Mouse (Mus musculus) cerebellum, postnatal 25 days (tissue): ENCODE data around the gene Uba52.
"Not testable (repeated sequence)": the region's sequence is repeated elsewhere in the genome, so short reads cannot be mapped to it uniquely, and the experiment has no call there.

Experiments
- DNase-seq, 2 experiments: peaks; one replicate each; pipeline ENCODE4 v3.0.0; 2021; ENCODE audit warnings: mixed read lengths in 2 of 2

Gene Uba52

DNA sequence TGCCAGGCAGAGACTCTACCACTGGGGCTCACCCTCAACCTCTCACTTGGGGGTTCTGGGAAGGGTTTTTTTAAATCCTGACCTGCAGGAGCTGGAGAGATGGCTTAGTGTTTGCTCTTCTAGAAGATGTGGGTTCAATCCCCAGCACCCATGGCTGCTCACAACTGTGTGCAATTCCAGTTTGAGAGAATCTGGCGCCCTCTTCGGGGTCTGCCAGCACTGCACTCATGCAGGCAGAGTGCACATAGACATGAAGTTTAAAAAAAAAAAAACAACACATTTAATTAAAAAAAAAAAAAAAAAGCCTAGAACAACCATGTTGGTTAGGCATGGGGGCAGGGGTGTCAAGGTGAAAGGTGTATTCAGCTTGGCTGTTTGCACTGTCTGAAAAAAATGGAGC is 19.7 kb upstream of the Uba52 start:
- no peak for DNase-seq

DNA sequence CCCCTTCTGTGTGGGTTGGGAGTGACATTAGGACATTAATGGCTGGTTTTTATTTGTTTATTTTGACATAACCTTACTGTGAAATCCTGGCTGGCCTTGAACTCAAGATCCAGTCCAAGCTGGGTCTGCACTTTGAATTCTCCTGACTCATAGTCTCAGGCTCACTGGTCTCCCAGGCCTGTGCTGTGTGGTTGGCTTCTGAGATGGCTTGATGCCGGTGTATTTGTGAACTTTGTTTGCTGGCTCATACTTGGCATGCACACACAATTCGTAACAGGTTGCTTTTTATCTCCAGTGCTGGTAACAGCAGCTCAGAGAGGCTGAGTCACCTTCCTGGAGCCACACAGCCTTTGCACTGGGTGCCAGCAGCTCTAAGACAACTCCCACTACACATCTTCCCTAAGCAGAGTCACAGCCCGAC is 19.1 kb upstream of the Uba52 start:
- no peak for DNase-seq

DNA sequence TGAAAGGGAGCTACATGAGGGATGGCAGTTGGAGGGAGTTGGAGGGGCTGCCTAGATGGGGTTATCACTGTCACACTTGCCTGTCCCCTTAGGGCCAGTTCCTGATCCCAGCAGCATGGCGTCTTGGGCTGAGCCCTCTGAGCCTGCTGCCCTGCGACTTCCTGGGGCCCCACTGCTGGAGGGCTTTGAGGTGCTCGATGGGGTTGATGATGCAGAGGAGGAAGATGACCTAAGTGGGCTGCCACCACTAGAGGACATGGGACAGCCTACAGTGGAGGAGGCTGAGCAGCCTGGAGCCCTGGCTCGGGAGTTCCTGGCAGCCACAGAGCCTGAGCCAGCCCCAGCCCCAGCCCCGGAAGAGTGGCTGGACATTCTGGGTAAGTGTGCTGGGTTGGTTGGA is 18.7 kb upstream of the Uba52 start:
- DNase-seq: no peak

DNA sequence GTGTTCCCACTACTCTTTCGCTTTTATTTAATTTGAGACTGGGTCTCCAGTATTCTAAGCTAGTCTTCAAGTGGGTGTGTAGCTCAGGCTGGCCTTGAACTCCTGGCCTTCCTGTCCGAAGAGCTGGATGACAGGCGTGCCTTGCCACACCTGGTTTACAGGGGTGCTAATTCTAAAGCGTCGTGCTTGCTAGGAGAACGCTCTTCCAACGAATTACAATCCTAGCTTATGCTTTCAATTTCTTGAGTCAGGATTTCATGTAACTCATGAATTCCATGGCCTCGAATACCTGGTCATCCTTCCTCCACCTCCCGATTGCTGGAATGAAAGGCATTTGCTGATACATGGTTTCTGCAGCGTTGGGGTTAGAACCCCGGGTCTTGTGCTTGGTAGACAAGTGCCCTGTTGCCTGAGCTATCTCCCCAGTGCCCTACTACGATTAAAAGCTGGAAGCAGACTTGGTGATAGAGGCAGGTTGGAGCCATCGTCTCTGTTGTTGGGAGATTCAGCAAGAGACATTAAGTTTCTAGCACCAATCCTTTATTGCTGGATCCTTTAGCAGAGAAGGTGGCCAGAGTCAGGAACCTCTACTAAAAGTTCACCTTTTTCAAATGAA is 17.7 kb upstream of the Uba52 start:
- no peak for DNase-seq

DNA sequence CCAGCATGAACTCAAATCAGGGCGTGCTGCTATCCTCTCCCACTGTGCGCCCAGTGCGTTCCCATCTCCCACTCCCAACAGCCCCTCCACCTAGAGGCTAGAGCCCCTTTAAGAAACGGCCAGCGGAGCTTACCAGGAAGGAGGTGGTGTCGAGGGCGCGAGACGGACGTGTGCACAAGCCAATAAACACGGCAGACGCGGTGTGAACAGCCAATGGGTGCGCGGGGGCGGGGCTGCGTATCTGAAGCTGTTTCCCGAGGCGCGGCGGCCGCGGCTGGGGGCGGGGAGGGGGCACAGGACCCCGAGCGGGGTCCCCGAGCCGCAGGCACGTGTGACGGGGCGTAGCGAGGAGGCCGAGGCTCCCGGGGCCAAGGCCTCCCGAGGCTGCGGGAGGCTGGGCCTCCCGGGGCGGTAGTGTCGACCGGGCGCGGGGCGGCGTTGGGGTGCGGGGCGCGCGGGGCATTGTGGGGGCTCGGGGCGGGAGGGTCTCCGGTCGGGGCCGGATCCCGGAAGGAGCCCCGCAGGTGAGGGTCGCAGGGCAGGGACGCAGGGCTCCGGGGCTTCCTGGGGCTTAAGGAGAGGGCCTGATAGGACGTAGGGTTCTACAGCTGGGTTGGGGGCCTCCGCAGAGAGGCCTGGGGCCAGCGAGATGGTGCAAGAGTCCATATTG is 17.0 kb upstream of the Uba52 start, which contains the start of the genes Fkbp8 and Kxd1:
Gene Fkbp8 (plus strand): TSS at position 213 of the 670 bp plus-strand sequence.
Gene Kxd1 (minus strand): TSS at position 445 of the 670 bp plus-strand sequence.
- DNase-seq: peak; percentile 99 to 100

DNA sequence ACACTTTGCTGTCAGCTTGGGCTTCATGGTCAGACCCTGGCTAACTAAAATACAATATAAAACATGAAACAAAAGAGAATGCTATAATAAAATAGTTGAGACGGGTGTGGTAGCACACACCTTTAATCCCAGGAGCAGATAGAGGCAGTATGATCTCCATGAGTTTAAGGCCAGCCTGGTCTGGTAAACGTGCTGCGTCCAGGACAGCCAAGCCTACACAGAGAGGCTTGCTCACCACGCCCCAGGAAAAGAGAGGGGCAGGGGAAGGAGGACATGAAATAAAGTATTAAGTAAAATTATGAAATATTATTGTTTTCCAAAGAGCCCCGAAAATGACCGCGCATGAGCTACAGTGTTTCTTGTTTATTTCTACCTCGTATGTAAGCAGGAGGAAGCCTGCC is 16.5 kb upstream of the Uba52 start:
- DNase-seq: peak in 1 of 2 experiments; percentile 46

DNA sequence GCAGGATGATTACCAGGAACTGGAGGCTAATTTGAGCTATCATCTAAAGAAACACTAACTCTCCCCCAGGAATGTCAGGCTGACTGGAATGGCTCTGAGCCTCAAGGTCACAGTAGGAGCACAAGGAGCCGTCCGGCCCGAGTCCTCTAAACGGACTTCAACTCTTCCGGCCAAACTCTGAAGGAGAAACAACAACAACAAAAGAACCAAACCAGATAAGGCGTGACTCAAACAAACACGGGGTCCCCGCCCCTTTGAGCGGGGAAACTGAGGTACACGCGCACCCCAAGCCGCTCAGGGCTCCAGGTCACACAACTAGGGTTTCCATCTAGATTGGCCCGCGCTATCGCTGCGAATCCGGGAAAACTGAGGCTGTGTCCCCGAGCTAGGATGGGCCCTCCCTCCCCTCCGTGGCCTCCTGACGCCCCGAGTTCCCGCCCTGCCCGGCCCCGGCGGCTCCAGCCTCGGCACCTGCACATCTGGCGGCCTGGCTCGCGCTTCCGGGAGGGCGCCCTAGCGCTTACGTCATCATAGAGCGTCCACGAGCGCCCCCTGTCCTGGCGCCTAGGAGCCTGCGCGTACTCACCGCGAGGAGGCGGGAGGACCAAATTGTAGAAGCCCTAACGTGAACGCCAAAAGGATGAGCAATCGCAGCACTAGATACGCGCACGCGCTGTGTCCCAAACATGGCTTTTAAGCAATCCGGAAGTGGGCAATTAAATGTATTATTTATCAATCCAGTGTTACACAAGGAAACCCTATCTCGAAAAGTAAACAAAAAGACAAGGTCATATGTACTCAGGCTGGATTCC is 12.2 kb upstream of the Uba52 start:
- peak; percentile 96 to 97 for DNase-seq

DNA sequence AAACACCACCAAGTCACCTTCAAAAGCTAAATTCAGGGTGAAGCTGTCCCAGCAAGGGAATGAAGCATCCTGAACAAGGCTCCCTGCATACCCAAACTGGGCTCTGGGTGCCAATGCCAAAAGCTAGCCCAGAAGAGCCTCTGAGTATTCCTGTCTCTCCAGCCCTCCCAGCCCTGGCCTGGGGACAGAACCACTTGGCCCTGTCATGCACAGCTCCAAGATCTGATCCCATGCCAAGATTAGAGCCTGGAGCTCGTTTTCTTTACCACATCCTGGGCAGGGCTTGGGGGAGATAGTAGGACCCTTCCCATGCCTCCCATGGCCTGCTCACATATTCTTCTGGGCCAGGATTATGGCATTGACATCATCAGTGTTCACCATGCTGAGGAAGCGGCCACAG is 9.0 kb upstream of the Uba52 start:
- DNase-seq: no peak

DNA sequence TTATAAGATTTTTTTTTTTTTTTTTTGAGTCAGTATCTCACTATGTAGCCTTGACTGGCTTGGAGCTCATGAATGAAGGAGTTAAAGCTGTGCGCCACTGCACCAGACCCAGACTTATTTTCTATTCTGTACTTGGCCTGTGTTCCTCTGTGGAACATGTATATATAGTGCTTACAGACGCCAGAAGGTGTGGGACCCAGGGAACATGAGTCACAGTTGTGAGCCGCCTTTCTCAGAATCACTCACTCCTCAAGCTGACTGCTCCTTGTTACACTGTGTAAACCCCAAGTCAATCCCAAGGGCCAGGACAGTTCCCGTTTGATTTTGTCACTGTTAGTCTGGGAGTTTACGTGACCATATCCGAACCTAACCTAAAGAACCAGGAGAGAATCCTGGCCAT is 8.4 kb upstream of the Uba52 start:
- DNase-seq: no peak

DNA sequence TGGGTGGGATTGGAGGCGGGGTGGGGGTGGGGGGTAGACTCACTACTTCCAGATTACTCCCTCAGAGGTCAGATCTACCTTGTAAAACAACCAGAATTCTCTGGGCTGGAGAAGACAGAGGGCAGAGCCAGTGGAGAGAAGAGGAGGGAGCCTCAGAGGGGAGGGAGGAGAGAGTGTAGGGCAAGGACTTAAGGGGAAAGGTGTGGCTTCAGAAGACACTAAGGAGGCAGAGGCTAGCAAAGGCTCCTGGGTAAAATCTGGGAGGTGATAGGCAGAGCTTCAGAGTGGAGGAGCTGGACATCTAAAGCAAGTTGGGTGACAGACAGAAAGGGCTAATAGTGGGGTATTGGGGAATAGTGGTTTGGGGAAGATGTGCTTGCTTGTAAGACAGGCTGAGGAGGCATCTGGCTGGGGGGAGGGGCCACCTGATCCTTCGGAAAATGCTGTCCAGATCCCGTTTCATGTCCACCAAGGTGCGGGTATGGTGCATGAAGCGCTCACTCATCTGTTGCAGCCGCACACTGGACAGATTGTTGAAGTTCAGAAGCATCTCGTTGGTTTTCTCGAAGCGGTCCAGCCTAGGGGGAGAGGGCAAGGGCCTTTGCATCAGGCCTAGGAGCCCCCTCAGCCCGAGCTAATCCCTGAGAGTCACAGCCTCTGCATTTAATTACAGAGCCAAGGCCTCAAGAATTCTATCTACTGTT is 7.5 kb upstream of the Uba52 start:
- no peak for DNase-seq

DNA sequence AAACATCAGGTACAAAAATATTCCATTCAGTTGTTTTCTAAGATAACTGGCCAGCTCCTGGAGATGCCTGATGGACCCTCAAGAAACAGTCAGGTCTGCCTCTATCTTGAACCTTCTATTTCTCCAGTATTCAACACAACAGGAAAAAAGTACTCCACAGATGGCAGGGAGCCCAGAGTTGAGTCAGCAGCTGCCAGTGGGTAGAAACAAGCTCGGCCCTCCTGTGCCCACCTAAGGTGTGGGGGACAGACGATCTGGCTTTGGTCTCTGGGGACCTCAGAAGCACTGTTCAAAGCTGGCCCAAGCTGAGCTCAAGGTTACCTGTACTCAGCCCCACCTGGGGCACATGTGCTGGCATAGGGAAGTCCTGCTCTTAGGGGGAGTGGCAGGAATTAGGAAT is 2.8 kb upstream of the Uba52 start:
- DNase-seq: peak in 1 of 2 experiments; percentile 41

DNA sequence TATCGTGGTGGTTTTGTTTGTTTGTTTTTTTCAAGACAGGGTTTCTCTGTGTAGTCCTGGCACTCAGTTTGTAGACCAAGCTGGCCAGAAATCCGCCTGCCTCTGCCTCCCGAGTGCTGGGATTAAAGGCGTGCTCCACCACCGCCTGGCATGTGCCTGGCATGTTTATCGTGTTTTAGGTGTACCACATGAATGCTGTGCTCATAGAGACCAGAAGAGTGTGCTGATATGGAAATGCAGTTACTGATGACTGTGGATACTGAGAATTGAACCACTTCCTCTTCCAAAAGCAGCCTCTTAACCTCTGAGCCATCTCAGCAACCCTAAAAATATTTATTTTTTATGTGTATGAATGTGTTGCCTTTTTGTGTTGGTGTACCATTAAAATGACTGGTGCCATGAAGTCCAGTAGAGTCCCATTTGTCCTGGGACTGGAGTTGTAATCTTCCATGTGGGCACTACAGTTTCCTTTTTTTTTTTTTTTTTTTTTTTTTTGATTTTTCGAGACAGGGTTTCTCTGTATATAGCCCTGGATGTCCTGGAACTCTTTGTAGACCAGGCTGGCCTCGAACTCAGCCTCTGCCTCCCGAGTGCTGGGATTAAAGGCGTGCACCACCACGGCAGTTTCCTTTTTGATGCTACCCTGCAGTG is 1.8 kb upstream of the Uba52 start:
- DNase-seq: no peak

DNA sequence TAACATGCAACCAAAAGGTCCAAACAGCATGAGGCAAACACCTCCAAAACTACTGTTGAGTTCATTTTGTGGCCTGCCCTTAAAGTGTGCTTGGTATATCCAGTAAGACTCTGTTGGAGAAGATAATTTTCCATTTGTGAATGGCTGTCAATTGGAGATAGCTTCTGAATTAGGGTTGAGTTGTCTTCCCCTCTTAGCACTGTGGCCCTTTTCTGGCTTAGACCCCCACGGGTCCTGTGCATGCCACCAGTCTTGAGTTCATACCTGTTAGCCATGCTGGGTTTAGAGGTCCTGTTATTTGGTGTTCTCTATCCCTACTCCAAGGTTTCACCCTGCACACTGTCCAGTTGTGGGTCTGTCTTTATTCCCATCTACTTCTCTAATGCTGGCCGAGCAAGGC is 1.2 kb upstream of the Uba52 start:
- DNase-seq: no peak

DNA sequence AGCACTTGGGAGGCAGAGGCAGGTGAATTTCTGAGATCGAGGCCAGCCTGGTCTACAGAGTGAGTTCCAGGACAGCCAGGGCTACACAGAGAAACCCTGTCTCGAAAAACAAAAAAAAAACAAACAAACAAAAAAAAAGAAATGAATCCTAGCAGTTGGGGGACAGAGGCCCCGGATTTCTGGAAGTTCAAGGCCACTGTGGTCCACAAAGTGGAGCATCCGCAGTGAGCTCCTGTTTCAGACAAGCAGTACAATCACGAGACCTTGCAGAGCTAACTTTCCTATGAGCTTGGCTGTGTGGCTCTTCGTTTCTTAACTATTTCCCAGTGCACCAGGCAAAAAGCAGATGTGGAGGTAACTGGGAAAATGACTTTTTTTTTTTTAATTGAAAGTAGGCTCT is 573 bp upstream of the Uba52 start:
- DNase-seq: not testable (repeated sequence)

DNA sequence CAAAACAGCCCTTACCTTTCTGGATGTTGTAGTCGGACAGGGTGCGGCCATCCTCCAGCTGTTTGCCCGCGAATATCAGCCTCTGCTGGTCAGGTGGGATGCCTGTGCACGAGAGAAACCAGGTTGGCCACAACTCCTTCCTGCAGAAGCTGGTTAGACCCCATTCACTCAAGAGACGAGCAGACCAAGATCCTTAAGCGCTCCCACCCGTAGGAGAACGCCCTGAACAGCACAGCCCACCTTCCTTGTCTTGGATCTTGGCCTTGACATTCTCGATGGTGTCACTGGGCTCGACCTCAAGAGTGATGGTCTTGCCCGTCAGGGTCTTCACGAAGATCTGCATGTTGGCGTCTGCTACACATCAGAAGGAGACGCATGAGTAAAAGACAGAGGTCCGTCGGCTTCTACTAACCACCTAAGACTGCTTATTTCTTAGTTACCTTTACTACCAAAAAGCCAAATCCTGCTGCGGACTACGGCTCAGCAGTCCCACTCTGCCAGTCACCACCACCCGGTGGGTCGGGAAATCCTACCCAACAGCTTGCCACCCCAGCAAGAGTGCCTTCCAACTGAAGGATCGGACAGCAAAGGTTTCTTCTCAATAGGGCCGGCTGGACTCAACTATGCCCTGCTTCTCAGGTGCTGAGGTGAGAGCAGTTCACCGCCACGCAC is 1.2 kb downstream of the Uba52 start:
- DNase-seq: no peak

DNA sequence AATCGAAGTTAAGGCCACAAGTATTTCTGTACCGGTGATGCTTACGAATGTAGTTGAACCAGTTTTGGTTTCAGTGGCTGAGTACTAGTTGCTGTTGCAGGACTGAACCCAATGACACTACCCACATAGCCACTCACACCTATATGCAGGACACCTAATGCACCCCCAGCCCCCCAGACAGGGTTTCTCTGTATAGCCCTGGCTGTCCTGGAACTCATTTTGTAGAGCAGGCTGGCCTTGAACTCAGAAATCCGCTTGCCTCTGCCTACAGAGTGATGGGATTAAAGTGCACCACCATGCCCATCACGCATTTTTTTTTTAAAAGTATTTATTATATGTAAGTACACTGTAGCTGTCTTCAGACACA is 3.6 kb downstream of the Uba52 start:
- no peak for DNase-seq

DNA sequence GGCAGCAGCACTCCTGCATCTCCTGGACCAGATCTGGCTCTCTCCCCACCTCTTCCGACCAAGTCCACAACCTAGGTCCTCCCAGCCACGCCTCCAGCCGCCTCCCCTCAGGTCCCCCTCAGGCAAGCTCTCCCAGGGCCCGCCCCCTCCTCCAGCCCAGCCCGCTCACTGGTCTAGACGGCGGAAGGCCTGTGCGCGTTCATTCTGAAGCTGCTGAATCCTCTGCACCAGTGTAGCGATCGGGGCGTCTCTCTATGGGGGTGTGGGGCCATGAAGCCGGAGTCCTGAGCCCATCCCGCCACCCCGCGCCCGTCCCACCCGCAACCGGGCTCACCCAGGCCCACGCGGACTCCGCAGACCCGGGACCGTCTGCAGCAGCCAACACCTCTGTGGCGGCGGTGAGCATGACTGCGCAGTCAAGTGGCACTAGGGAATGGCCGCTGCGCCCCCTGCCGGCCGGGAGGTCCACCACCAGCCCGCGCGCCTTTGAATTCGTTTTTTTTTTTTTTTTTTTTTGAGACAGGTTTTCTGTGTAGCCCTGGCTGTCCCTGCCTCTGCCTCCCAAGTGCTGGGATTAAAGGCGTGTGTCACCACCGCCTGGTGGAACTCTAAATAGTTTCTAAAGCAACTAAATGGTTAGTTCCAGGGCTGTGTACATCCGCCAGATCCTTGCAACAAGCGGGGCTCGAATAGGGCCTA is 4.1 kb downstream of the Uba52 start, which contains the start of gene Rex1bd:
Gene Rex1bd (minus strand): TSS at position 425 of the 699 bp plus-strand sequence.
- DNase-seq: peak; percentile 97

DNA sequence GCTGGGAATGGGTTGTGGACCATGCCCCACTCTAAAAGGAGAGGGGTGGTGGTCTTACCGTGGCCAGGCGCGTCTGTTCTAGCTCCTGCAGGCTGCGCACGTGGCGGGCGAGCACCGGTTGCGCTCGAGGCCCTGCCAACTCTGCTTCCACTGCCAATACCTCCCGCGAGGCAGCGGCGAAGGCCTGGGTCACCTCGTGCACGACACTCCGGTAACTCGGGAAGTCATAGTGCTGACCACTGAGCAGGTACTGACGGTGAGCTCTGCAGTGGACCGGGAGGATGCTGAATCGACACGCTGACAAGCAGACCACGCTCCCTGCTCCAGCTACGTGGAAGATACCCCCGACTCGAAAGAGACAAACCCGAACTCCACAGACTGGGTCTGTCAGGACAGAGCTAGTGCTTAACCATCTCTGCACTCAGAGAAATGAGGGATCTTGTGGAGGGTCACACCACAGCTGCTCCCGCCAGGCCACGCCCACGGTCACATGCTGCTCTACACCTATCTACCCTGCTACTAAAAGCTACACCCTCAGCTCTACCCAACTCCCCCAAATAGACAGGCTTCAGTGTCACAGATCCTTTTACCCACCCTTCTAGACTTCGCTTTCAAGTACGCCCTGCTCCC is 4.8 kb downstream of the Uba52 start:
- peak in 1 of 2 experiments; percentile 56 for DNase-seq

DNA sequence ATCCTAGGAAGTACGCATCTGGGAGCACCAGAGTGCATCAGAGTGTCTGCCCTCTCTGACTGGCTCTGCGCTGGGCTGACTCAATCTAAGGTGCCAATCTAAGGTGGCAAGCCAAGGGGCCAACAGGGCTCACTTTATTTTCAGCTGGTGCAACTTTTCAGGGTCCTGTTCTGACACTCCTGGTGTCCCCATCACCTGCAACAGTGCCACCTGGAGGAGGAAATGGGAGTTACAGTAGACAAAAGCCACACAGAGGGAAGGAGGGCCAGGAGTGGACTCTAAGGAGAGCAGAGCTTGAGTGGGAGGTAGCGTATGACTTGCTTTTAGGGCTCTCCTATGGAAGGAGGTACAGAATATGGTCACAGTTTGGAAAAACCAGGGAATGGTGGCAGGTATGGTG is 5.8 kb downstream of the Uba52 start:
- DNase-seq: peak; percentile 82 to 93

DNA sequence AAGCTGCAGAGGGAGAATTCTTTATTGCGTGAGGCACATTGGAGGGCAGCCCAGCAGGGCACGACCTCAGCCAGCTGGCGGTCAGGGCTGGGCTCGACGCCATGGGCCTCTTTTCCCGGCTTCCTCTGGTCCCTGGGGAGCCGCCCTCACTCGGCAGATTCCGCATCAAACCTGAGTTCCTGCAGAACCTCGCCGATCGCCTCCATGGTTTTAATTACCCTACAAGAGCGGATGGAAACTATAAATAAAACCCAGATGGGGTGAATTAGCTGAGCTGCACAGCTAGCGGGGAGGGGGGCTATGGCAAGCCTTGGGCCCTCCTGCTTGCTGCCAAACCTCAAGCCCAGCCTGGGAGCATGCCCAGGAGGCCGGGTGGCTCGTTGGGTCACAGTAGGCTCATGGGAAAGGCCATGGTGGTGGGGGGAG is 6.3 kb downstream of the Uba52 start:
- DNase-seq: peak; percentile 58 to 68
